Mouse (Mus musculus): ENCODE results near the gene Mup13. TPM values are rescaled to one million over a fixed set of nuclear protein-coding genes. Genes with fewer than 3 reads are reported as not detected.
"Not testable (repeated sequence)": the region's sequence is repeated elsewhere in the genome, so short reads cannot be mapped to it uniquely, and the experiment has no call there.

Mup13 gene
- total RNA-seq (2021), result not detected

DNA sequence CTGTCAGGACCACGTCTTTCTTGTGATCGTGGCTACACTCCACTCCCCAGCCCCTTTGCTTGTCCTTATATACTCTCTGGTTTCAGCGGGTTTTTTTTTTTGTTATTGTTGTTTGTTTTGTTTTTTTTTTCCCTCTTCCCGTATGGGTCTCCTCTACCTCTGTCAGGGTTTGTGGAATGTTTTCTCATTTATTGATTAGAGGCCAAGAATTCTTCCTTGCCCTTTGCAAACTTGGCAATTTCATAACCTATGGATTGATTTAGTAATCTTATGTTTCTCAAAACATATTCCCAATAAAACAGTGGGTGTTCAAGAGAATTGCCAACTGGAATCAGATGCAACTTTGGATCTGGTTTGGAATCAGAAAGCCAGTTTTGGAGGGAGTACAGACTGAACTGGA is at the start of gene Mup13:
Mup13 (minus strand) TSS at position 101 of the 400 bp plus-strand sequence.
- intact Hi-C loops (cut with DNase I); DNase-seq: not testable (repeated sequence)

Other genes starting within 250 kb of the Mup13 start
- not detected for gene Mup14, start 75.7 kb upstream of the Mup13 start, total RNA-seq (2021)
- gene Mup15, start 211.5 kb upstream of the Mup13 start, total RNA-seq (2021), result not detected

Data from heart, postnatal 10 days (tissue).